In genomic region chr2:122611654-122611973, GRCm38 (mm10) we compare ENCODE assay signal across 8 mouse cellular contexts. TPM values are rescaled to one million over a fixed set of nuclear protein-coding genes. Genes with fewer than 3 reads are reported as not detected.
DNase-seq lines count a peak whose midpoint lies in the region; ATAC-seq and TF ChIP-seq lines count a peak whose summit lies in the region.

No protein-coding gene starts in this region.

- H3K36me3 ChIP-seq in heart, embryonic 14.5 days (ENCODE audit: control insufficient read depth, insufficient read depth, low read length): no peaks in the 10 kb centered on the region
- no peaks in the 10 kb centered on the region for H3K36me3 ChIP-seq in hindbrain, postnatal 0 days (ENCODE audit: insufficient read depth, low read length)
- no peaks in the 10 kb centered on the region for H3K36me3 ChIP-seq in midbrain, embryonic 14.5 days (ENCODE audit: control insufficient read depth, insufficient read depth, low read length)

- H3K9me3 ChIP-seq in heart, embryonic 14.5 days (ENCODE audit: control insufficient read depth, low read length): no peaks in the 10 kb centered on the region
- no peaks in the 10 kb centered on the region for H3K9me3 ChIP-seq in hindbrain, postnatal 0 days (ENCODE audit: low read length)
- no peaks in the 10 kb centered on the region for H3K9me3 ChIP-seq in midbrain, embryonic 14.5 days (ENCODE audit: control insufficient read depth, low read length)

- H3K27me3 ChIP-seq in heart, embryonic 14.5 days (ENCODE audit: control insufficient read depth, insufficient read depth, low read length): 0 out of 2 replicates have a peak, but pooled peaks cover 5% of the 10 kb centered on the region
- H3K27me3 ChIP-seq in hindbrain, postnatal 0 days (ENCODE audit: insufficient read depth, low read length): no peaks in the 10 kb centered on the region
- H3K27me3 ChIP-seq in midbrain, embryonic 14.5 days (ENCODE audit: control insufficient read depth, insufficient read depth, low read length): 0 out of 2 replicates have a peak, but pooled peaks cover 4% of the 10 kb centered on the region

- peak overlapping the region; percentile 44 to 61 for H3K4me3 ChIP-seq in heart, embryonic 14.5 days (ENCODE audit: control insufficient read depth in 1 of 2, insufficient read depth in 1 of 2, low read depth in 1 of 2, low read length in 2 of 2)
- H3K4me3 ChIP-seq in hindbrain, postnatal 0 days (ENCODE audit: low read length): peak overlapping the region; percentile 73
- peak overlapping the region; percentile 60 for H3K4me3 ChIP-seq in midbrain, embryonic 14.5 days (replicated peaks; ENCODE audit: low read depth, low read length)

- H3K9ac ChIP-seq in heart, embryonic 14.5 days (ENCODE audit: low read length): no peak overlapping the region
- H3K9ac ChIP-seq in hindbrain, postnatal 0 days (replicated peaks; ENCODE audit: low read length): 0 out of 2 replicates have a peak overlapping the region, but pooled peaks have one; percentile 71
- H3K9ac ChIP-seq in midbrain, embryonic 14.5 days (replicated peaks; ENCODE audit: low read length): no peak overlapping the region

- no peak overlapping the region for H3K27ac ChIP-seq in heart, embryonic 14.5 days (replicated peaks in 1 of 2; ENCODE audit: control insufficient read depth in 1 of 2, insufficient read depth in 1 of 2, low read depth in 2 of 2, low read length in 2 of 2)
- peak overlapping the region; percentile 74; the same call in 1 of the 2 replicates for H3K27ac ChIP-seq in hindbrain, postnatal 0 days
- no peak overlapping the region for H3K27ac ChIP-seq in midbrain, embryonic 14.5 days (replicated peaks; ENCODE audit: low read depth, low read length)

- peaks cover 3 to 6% of the 10 kb centered on the region in 2 experiments; a peak in 1 of 4 replicates for H3K4me1 ChIP-seq in heart, embryonic 14.5 days (ENCODE audit: control insufficient read depth in 2 of 2, insufficient read depth in 2 of 2, low read length in 2 of 2)
- H3K4me1 ChIP-seq in hindbrain, postnatal 0 days (ENCODE audit: insufficient read depth, low read length): no peaks in the 10 kb centered on the region
- 0 out of 2 replicates have a peak, but pooled peaks cover 4% of the 10 kb centered on the region for H3K4me1 ChIP-seq in midbrain, embryonic 14.5 days (ENCODE audit: control insufficient read depth, insufficient read depth, low read length)

- H3K4me2 ChIP-seq in heart, embryonic 14.5 days (ENCODE audit: low read length): peak overlapping the region; percentile 79
- H3K4me2 ChIP-seq in hindbrain, postnatal 0 days (ENCODE audit: low read depth, low read length): peak overlapping the region; percentile 78
- peak overlapping the region; percentile 78 for H3K4me2 ChIP-seq in midbrain, embryonic 14.5 days (ENCODE audit: low read length)

- no peak for ATAC-seq in heart, embryonic 14.5 days (ENCODE audit: insufficient number of reproducible peaks, insufficient read depth, low FRiP score, low read depth)
- ATAC-seq in common myeloid progenitor, adult 5-6 weeks (replicated peaks; ENCODE audit: low read depth, poor library complexity, severe bottlenecking): peak; percentile 15; the same call in 1 of the 2 replicates
- no peak for ATAC-seq in hindbrain, postnatal 0 days
- no peak for ATAC-seq in midbrain, embryonic 14.5 days (ENCODE audit: low FRiP score, low TSS enrichment)

- TF ChIP-seq CTCF in hindbrain, postnatal 0 days (IDR thresholded peaks at IDR 0.05; ENCODE audit: low read depth): no peak

- 75% methylated on average over 4 of the region's 4 CpGs for WGBS in heart, embryonic 14.5 days
- WGBS in hindbrain, postnatal 0 days: 85% methylated on average over 4 of the region's 4 CpGs
- 88% methylated on average over 4 of the region's 4 CpGs for WGBS in midbrain, embryonic 14.5 days

- no peak for DNase-seq in heart, postnatal 4 days
- no peak for DNase-seq in hindbrain, postnatal 0 days (ENCODE audit: low spot score)
- DNase-seq in midbrain, embryonic 14.5 days: no peak
- DNase-seq in gastrocnemius, adult 8-10 months (ENCODE audit: low spot score in 2 of 2): no peak
- DNase-seq in urinary bladder, postnatal 36 days (ENCODE audit: low spot score in 2 of 2): no peak
- no peak for DNase-seq in kidney, postnatal 25 days

RNA-seq across cellular contexts. Expression of gene Gatm, which starts 0.5 kb away (rescaled TPM):
- polyA plus RNA-seq in heart, embryonic 14.5 days (2014; fragmentation: Nextera tagmentation; extraction: Ambion mirVana): 13.2 and 19.0 TPM in 2 replicates
- 10 to 100 TPM in 1 of 2 experiments, 1 to 10 TPM in 1; 9.1 to 10.5 TPM for total RNA-seq in heart, postnatal 4 days (2021)
- 53.5 and 60.9 TPM in 2 replicates for total RNA-seq in common myeloid progenitor, adult 5-6 weeks (2017)
- 42.7 and 44.0 TPM in 2 replicates for total RNA-seq in hindbrain, postnatal 0 days (2014; rRNA removed)
- 72.9 and 78.1 TPM in 2 replicates for polyA plus RNA-seq in hindbrain, postnatal 0 days (2015; fragmentation: Nextera tagmentation; extraction: Ambion mirVana)
- polyA plus RNA-seq in midbrain, embryonic 14.5 days (2014; fragmentation: Nextera tagmentation; extraction: Ambion mirVana): 27.8 and 39.6 TPM in 2 replicates
- 1 to 10 TPM; 2.4 to 4.4 (median 3.9) TPM for total RNA-seq in gastrocnemius, adult 8-10 months (2022)

RNA-seq across cellular contexts. Expression of gene AA467197, which starts 25.2 kb away (rescaled TPM):
- not detected in 2 replicates for polyA plus RNA-seq in heart, embryonic 14.5 days (2014; fragmentation: Nextera tagmentation; extraction: Ambion mirVana)
- total RNA-seq in heart, postnatal 4 days (2021): under 1 TPM in 1 of 2 experiments, not detected in 1; 0.36 TPM
- total RNA-seq in common myeloid progenitor, adult 5-6 weeks (2017): 0.63 and 2.1 TPM in 2 replicates
- not detected in 2 replicates for total RNA-seq in hindbrain, postnatal 0 days (2014; rRNA removed)
- polyA plus RNA-seq in hindbrain, postnatal 0 days (2015; fragmentation: Nextera tagmentation; extraction: Ambion mirVana): 0.66 and 1.3 TPM in 2 replicates
- polyA plus RNA-seq in midbrain, embryonic 14.5 days (2014; fragmentation: Nextera tagmentation; extraction: Ambion mirVana): 0.32 and 0.76 TPM in 2 replicates
- under 1 TPM in 1 of 4 experiments, not detected in 3; 0.38 TPM for total RNA-seq in gastrocnemius, adult 8-10 months (2022)
